Mouse (Mus musculus): ENCODE results near the gene Exoc8.

Gene Exoc8

DNA sequence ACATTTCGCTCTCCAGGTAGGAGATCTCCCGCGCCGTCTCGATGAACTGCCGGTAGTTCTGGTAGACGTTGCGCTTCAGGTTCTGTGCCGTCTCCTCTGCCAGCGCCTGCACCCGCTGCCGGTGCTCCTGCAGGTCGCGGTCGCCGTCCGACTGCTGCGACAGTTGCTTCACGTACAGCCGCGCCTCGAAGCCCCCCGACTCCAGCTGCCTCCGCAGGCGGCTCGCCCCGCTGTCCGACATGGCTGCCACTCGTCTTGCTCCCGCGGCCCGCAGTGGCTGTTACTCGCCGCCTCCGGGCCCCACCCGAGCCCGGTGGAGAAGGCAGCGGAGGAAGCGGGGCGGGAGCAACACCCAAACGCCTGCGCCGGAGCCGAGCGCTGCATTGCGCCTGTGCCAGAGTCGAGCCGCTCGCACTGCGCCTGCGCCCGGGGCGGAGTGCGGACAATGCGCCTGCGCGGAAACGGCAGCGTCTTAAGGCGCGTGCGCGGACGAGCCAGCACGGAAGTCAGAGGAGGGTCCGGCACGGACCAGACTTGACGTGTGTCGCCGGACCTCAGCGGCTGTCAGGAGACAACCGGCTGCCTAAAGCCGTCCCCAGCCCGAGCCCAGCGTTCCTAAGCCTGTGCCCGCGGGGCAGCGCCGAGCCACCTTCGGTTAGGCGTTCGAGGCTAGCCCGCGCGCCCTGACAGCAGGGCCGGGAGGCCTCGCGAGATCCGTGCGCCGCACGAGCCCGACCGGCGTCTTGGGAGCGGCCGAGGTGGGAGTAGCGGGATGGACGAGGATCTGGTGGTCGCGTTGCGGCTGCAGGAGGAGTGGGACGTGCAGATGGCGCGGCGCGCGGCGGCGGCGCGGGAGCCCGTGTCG, at the start of gene Exoc8, which contains the start of gene Sprtn:
Exoc8 (minus strand) TSS at position 320 of the 865 bp plus-strand sequence.
Sprtn (plus strand) TSS at position 501 of the 865 bp plus-strand sequence.
- peak; percentile 92 for DNase-seq (ENCODE audit: low read depth, low spot score)

DNA sequence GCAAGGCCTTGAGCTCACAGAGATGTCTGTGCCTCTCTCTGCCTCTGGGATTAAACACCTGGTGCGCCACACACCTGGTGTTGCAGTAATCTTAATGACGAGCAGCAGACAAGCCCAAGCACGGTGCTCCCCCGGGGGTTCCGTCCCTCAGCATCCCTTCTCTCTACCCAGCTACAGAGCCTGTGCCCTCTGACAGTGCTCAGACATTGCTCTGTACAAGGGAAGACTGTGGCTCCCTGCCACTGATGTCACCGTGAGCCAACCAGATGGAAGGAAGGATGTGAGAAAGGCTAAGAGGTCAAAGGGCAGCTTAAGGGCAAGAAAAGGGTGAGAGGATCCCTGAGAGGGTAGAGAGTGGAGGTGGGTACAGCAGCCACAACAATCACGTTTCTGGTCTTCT, 46.9 kb upstream of the Exoc8 start:
- no peak for DNase-seq (ENCODE audit: low read depth, low spot score)

DNA sequence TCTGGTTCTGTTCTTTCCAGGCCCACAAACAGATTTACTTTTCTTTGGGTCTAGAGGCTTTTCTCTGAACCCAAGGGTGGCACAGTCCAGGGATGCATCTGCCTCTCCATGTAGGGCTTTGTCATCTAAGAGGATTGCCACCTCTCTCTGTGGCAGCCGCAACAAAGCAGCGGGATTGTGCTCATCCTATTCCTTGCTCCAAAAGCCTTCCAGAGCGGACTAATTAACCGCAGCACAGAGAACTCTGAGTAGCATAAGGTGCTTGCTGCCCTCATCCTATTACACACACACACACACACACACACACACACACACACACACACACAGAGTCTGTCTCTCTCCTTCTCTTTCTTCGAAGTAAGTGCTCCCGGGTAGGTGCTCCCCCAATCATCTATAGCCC, 46.3 kb upstream of the Exoc8 start:
- DNase-seq (ENCODE audit: low read depth, low spot score), result no peak

DNA sequence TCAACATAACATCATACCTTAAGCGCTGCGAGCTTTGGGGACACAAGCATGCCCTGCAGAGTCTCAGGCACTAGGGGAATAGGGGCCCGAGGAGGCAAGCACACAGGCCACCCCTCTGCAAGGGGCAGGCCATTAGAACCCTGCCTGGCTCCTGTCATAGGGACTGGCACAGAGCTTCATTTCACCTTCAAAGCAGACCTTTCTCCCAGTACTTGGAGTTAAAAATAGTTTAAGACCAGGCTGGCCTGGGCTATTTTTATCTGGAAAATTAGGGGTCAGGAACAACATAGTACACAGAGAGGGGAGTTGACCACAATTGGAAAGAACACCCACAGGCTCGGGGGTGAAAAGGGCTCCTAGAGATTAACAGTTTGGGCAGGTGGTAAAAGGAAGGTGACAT, 39.8 kb upstream of the Exoc8 start:
- no peak for DNase-seq (ENCODE audit: low read depth, low spot score)

DNA sequence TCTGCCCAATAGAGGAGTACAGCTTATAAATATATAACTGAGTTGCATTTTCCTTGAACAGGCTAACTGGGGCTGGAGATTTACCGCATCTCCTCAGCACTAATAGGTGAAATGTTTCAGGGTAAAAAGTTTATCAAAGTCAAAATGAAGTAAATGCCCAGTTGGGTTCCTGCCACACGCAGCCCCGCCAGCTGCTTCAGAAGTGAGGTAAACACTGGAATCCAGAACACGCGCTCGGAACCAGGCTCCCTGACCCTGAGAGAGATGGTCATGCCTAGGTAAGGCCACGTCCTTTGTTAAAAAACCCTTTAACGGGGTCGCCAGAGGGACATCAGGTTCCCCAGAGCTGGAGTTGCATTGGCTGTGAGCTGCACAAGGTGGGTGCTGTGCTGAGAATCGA, 39.2 kb upstream of the Exoc8 start:
- DNase-seq (ENCODE audit: low read depth, low spot score), result no peak

DNA sequence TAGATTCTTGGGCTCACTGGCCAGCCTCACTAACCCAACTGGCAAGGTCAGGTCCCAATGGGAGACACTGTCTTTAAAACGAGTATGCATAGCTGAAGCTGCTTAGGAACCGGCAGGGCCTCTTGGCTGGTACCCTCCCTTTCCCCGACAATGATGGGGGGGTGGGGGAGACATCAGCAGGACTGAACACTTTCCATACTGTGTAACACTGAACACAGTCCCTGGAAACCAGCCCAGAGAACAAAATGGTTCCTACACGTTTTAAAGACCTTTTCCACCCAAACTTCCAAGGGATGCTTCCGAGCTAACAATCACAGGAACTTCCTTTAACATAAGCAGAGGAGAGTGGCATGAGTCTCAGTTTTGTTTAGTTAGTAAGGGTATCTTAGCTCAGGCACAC, 37.6 kb upstream of the Exoc8 start:
- DNase-seq (ENCODE audit: low read depth, low spot score), result no peak

DNA sequence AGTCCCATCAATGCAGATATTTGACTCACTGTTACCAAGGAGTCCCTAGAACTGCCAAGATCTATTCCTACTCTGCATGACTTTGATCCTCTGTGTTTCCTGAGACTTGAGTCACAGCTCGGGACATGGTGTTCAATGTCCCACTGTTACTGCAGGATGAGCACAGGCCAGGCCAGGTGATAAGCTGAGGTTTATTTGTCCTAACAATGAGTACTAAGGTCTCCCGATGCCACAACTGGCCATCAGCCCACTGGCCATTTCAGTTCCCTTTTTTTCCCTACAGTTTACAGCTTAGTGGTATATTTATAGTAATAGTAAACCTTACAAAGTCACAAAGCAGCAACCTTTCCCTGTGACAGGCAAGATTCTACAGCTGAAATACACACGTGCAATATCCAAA, 34.9 kb upstream of the Exoc8 start:
- no peak for DNase-seq (ENCODE audit: low read depth, low spot score)

DNA sequence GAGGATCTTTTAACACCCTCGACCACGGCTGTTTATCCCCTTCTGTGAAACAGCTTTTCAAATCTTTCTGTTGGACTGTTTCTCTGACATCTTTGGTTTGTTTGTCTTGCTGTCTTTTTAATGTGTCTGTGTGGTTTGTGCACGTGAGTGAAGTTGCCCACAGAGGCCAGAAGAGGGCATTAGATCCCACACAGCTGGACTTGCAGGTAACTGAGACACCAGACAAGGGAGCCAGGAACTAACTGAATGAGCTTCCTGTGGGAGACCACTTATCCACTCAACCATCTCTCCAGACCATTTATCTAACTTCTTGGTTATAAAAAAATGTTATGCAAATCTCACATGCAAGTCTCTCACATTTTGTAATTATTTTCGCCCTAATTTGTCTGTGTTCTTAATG, 33.1 kb upstream of the Exoc8 start:
- DNase-seq (ENCODE audit: low read depth, low spot score), result no peak

DNA sequence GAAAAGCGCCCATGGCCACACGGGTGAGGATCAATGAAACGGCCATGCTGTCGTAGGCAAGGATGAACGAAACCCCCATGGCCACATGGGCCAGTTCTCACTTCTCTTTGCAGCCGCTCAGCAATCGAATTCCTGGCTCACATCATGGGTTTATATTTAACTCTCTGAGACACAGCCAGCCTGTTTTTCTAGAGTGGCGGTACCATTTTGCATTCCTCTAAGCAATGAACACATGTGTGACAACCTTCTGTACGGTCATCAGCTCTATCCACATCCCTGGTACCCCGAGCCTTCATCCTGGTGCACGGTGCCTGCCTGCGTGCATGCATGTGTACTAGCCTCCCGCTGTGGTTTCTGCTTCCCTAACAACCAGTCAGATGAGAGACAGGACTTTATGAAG, 32.6 kb upstream of the Exoc8 start:
- DNase-seq (ENCODE audit: low read depth, low spot score), result no peak

DNA sequence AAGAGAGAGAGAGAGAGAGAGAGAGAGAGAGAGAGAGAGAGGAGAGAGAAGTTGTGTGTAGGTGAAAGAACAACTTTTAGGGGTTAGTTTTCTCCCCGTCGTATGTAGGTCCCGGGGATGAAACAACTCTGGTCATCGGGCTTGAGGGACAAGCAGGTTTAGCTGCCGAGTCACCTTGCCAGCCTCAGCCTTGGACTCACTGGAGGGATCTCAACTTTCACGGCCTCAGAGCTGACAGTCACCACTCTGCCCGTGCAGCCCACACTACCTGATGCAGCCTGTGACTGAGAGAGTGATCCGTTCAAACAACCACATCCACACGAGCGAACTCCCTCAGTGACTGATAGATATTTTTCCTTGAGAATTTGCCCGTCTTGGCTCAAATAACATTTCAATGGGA, 31.5 kb upstream of the Exoc8 start:
- no peak for DNase-seq (ENCODE audit: low read depth, low spot score)

DNA sequence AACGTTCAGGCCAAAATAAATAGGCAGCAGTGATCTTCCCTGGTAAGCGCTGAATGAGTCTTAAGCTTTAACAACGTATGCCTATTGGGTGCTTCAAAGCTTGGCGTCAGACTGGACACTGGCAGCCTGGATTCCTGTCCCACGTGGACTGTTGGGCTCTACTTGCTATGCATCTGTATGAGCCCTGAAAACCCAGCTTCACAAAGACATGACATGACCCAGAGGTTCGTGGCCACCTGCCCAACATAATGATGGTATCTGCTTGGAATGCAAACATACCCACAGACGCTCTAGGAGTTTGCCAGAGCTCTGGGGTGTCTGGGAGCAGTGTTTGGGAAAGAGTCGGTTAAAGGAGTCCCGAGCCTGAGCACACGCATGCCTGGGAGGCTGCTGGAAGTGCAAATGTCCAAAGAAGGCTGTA, 28.9 kb upstream of the Exoc8 start:
- DNase-seq (ENCODE audit: low read depth, low spot score), result no peak

DNA sequence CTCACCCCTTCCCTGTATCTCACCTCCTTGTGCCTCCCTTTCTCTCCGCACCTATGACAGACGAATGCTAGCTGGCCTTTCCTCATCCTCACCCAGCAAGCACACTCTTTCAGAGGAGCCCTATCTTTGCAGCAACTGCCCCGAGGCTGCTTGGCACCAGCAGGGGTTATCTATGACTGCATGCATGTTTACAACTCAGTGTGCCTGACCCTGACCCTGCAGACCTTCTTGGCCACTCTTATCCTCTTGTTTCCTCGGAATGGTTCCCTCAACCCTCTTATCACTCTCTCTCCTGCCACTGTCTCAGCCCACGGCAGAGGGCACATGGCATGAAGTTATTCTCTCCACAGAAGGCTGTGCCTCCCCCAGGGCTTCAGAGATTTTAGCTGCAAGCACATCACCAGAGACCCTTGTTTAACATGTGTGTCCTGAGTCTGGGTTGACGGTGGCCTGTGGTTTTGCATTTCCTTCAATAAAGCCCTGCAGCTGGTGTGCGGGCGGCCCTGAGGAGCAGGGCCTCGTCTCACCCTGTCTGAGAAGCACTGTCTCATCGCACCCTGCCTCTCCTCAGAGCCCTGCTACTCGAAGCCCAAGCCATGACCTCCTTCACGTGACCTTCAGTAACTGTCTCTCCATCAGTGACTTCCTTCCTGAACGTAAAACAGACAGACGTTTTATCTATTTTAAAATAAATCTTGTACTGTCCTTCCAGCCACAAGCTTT, 28.2 kb upstream of the Exoc8 start:
- no peak for DNase-seq (ENCODE audit: low read depth, low spot score)

DNA sequence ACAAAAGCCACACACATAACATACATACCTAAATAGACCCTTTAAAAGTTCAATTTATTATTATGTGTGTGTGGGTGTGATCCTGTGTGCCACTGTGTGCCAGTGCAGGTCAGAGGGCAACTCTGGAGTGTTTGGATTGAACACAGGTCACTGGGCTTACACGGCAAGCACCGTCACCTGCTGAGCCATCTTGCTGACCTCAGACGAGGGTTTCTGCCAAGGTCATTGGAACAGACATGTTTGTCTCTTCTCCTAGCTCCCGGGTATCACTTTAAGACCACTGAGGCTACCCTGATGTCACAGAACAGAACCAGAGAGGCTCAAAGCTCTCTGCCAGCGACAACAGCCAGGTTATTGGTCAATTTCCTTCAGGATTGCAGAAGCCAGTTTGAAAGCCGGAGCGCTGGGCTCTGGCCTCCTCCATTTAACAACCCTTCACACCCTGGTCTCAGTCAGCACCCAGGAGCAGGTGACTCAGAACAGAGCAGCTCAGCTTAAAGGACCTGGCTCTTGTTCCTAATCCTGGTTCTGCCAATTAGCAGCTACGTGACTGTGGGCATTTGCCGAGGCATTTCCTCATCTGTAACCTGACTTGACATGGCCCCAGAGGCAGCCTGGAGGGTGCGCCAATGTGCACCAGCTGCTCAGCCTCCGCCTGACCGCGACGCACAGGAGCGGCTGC, 26.6 kb upstream of the Exoc8 start:
- no peak for DNase-seq (ENCODE audit: low read depth, low spot score)

DNA sequence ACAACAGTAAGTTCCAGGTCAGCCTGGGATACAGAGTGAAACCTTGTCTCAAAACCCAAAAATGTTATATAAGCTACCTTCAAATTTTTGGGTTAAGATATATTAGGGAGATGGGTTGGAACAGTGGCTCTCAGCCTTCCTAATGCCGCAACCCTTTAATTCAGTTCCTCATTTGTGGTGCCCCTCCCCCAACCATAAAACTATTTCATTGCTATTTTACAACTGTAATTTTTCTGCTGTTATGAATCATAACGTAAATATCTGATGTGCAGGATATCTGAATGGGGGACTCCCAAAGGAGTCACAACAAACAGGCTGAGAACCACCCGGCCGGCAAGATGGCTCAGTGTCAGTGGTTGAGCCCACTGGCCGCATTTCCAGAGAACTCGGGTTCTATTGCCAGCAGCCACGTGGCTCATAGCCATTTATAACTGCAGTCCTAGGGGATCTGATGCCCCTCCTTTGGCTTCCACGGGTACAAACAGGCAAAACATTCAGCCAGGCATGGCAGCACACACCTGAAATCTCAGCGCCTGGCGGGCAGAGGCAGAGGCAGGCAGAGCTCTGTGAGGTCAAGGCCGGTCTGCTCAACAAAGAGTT, 25.1 kb upstream of the Exoc8 start:
- no peak for DNase-seq (ENCODE audit: low read depth, low spot score)

DNA sequence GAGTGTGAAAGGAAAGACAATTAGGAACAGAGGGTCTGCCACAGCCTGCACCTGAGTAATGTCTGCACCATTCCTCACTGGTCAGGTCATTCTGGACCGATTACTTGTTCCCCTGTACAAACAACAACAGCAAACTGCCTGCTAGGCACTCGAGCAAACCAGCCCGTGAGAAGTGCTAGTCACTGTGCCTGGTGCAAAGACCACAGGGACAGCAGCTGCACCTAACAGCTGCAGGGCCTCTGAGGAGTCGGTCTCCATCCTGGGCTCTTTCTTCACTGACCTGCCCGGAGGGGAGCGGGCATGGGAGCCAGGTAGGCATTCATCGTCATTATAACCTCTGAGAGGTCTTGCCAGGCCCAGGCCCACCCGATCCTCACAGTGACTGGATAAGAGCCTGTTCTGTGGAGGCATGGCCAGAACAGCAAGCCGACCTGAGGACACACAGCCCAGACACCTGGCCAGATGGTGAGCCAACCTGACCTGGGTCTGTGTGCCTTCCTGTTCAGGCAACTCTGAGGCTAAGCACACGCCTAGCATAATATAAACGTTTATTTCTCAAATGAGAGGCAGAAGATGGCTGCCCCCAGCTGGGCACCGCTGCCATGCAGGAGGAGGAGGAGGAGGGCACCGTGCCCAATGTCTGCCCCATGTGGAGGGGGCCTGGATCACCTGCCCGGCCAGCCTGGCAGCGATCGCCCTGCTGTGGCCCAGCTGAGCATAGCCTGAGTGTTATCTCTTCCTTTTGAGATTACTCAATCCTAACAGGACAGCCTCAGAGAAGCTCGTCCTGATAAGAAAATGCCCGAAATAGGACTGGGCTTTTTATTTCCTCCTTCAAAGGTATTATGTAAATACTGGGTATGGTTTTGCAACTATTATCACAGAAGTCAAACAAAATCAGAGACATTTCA, 24.1 kb upstream of the Exoc8 start:
- DNase-seq (ENCODE audit: low read depth, low spot score), result no peak

DNA sequence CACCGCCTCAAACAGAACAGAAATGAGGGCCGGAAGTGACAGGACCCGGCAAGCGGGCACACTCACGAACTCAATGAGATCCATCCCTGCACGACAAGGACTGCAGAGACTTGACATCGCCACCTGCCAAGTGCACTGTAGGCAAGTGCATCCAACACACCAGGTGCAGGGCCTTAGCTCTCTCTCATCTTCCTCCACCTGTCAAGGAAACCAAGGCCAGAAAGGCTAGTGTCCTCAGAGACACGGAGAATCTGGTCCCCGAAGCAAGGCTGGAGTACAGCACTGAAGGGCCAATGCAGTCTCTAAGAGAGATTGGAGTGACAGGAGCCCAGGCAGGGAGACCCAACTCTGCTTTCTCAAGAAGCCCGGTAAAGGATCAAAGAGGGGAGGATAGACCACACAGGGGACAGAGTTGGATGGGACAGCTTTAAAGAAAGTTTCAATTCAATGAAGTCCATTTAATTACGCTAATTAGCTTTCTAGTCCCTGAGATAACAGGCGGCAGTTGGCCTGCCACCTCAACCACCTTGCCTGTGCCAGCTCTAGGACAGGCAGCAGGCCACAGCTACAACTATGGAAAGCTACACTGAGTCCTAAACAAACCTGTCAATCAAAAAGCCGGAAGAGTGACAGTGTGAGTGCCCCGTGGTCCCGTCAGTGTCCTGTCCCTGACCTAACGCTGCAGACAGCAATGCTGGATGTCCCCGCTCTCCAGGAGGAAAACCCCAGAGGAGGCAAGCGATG, 20.4 kb upstream of the Exoc8 start:
- DNase-seq (ENCODE audit: low read depth, low spot score), result no peak

DNA sequence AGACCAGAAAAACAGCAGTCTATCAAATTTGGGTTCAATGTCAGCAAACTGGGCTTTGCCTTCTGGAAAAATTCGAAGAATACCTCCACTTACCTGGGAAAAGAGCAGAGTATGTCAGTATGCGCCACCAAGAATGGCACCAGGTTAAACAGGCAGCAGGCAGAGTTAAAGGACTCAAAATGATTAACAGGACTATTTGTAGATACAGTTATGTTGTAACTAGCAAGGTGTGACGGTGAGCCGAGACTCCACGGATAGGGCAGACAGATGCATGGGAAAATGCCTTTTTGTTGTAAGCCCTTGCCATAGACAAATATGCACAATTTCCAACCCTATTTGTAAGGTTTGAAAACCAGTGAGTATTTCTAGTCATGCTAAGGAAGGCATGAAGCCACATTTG, 16.6 kb upstream of the Exoc8 start:
- DNase-seq (ENCODE audit: low read depth, low spot score), result no peak

DNA sequence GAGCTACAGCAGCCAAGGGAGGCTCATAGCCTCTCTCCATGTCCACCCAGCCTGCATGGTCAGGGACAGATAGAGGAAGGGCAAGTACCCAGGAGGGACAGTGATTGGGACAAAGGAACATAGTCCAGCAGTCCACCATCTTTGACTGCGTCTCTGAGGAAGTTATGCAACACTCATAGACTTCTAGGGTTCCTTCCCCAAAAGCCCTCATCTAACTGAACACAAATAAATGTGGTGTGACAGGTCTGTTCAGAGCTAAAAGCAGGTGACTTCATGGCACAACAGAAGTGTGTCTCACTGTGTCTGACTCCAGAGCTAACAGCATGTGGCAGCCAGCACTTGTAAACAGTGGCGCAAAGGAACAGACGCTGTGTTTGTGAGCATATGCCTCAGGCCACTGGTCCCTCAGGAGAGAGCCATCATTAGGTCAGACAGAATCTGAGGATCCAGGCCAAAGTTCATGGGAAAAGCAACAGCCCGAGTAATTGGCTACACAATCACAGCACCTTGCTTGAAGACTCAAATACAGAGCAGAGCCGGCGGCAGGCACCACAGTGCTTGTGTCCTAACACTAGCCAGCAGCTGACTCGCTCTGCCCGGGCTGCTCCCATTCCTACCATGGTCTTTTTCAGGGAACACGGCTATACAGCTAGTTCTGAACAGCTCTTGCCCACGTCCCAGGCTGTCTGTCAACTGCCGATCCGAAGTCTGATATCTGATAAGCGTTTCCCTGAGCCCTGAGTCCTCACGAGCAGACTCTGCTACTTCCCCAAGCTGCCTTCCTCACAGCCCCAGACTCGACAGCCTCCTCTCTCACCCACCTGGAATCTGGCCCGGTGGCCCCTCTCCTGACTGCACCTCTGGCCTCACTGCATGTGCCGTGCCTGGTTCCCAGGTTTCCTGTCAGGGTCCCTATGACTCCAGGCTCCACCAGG, 14.7 kb upstream of the Exoc8 start:
- DNase-seq (ENCODE audit: low read depth, low spot score), result no peak

DNA sequence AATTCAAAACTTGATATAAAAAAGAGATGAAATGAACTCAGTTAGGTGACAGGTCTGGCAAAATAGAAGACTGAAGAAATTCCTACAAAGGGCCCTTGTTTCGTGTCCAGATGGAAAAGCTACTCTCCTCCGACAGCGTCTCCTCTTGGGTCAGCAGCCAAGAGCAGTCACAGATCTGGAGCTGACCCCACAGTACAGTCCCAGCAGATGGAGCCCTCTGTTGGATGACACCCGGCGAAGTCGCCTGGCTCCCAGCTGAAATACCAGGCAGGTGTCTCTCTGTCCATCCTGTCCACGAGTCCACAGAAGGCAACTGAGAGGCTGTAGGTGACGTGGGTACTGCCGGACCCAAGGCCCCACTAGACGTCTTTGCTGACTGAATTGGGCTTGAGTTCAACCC, 12.8 kb upstream of the Exoc8 start:
- no peak for DNase-seq (ENCODE audit: low read depth, low spot score)
